Mouse (Mus musculus) left cerebral cortex, postnatal 36 days (tissue): ENCODE data around the gene Myl7. TPM values are rescaled to one million over a fixed set of nuclear protein-coding genes. Genes with fewer than 3 reads are reported as not detected.
A peak's percentile ranks its signal among the peaks of the same experiment; 100 is the strongest.
"Not testable (repeated sequence)": the region's sequence is repeated elsewhere in the genome, so short reads cannot be mapped to it uniquely, and the experiment has no call there.

Source experiments
- DNase-seq, 2 experiments: peaks; one replicate each; pipeline ENCODE4 v3.0.0; 2021 to 2022; ENCODE audit warnings: low spot score in 2 of 2, mixed read lengths in 1 of 2
- intact Hi-C: fragments of 180-260 bp; cut with DNase I; formaldehyde crosslinking; loops from one replicate; pipeline ENCODE4 v1.15.1; 2025
- total RNA-seq, 2 experiments: library from RNA; stranded (reverse); gene quantifications; 2 replicates each; pipeline ENCODE4 v1.2.3; 2021

The Myl7 gene
- not detected for total RNA-seq

DNA sequence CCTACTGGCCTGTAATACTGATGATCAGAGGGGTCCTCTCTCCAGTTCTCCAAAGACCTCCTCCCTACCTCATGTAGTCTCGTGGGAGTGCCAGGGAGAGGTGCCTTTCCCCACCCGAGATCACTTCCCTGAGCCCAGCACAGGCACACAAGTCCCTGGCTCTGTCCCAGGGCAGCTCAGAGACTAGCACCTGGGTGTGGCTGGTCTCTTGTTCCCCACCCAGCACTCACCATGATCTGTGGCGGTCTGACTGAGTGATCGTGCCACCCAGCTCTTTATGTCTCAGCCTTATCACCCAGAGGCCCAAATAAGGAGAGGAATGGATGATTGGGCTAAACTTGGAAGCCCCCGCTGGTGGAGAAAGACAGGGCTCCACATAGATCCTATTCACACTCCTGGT is at the start of gene Myl7:
Gene Myl7, minus strand, starts transcription at position 252 of the 400 bp plus-strand sequence.
- intact Hi-C loops: no loop called here
- DNase-seq: no peak

DNA sequence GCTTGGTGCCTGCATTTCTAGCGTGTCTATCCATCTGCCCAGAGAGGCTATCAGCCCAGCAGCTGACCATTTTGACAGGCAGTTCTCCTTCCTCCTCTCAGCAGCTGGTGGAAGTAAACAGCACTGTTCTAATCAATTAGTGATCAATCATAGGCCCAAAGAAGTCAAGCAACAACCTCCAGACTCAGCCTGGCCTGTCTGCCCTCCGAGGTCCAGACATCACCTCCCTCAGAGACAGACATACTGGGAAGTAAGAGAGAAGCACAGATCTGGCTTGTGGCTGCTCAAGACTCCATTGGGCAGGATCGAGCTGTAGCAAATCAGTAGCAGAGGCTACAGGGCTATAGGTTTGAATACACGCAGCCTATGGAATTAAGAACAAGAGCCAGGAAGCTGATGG is 49.2 kb upstream of the Myl7 start:
- intact Hi-C loops: no loop called here
- no peak for DNase-seq

DNA sequence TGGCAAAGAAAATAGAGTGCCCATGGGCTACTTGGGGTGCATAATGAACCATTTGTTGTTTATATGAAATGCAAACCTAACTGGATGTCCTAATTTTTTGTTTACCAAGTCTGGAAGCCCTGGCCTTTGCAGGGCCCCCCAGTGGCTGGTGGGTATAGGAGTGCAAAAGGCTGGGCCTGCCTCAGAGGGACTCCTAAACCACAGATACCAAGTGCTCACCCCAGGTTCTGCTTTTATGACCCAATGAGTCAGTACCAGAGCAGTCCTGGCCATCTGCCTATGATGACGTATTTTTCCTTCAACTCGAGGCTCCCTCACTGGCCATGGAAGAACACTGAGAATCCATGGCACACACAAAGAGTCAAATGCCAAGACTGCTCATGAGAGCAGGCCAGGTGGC is 46.5 kb upstream of the Myl7 start:
- no peak for DNase-seq
- intact Hi-C loops: no loop called here

DNA sequence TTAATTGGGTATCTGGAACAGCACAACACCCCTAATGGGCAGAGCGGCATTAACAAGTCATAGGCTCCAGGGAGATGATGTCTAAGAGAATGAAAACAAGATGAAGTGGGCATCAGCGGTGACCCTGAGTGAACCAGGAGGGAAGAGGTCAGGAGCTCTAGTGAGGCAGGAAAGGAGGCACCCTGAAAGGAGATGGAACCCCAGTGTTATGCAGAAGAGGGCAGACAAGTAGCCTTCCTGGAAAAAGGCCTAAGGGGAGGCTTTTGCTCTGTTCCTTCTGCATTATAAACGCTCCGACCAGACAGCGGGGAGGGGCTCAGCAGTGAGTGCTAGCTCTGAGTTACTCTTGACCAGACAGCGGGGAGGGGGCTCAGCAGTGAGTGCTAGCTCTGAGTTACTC is 44.4 kb upstream of the Myl7 start:
- no peak for DNase-seq
- intact Hi-C loops: no loop called here

DNA sequence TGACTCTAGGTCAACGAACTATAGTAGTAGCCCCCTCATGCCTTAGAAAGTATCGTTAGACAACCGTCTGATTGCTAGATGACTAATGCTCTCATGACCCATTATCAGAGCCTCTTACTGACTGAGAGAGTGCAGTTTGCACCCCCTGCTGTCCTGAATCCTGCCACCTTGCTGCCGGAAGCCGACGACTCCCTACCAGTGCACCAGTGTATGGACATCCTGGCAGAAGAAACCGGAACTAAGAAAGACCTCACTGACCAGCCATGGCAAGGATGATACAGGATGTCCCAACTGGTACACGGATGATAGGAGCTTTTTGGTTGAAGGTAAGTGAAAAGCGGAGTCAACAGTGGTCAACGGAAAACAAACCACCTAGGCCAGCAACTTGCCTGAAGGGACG is 35.9 kb upstream of the Myl7 start:
- DNase-seq, intact Hi-C loops: not testable (repeated sequence)

DNA sequence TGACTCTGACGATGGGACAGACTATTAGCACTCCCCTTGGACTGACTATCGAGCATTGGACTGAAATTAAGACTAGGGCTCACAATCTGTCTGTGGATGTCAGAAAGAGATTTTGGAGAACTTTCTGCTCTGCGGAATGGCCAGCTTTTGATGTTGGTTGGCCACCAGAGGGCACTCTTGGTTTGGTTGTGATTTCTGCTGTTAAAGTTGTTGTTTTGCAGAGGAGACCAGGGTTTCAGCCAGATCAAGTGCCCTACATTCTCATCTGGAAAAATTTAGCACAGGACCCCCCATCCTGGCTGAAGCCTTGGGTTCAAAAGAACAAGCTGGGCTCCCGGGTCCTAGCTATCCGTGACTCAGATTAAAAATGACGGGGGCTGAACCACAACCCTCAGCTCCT is 33.4 kb upstream of the Myl7 start:
- intact Hi-C loops, DNase-seq: not testable (repeated sequence)

DNA sequence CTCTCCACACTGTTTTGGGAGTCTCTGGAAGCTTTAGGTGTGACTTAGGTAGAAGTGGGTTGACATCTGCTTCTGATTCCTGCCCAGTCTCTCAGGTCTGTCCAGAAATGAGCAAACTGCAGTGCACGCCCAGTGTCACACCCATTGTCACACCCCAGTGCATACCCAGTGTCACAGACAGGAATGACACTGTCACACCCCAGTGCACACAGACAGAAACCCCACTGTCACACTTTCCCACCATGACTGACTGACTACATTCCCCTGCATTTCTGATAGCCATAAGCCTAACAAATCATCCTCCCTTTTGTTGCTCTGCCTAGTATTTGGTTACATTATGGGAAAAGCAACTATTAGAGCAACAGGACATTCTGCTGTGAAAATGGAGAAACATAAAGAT is 32.0 kb upstream of the Myl7 start:
- DNase-seq: no peak
- intact Hi-C loops: no loop called here

DNA sequence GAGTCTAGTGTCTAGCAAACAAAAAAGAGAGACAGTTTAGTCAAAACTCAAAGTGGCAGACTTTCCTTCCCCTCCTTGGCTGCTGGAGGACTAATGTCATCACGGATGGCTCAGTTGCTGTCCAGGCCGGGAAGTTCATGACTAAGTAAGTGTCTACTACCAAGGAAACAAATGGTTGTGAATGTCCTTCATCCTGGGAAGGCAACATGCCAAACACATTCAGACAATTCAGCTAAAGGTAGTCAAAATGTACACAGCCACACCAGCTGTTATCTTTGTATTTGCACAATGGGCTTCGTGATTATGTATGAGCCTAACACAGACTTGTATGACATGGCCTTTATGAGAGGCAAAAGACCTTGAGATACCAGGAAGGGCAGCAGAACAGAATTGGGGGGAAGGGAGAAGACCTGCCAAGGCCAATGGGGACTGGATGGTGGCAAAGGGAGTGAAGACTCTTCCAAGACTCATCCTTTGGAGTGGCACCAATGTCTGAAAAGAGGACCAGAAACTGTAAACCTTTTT is 28.2 kb upstream of the Myl7 start:
- DNase-seq: no peak
- intact Hi-C loops: no loop called here

DNA sequence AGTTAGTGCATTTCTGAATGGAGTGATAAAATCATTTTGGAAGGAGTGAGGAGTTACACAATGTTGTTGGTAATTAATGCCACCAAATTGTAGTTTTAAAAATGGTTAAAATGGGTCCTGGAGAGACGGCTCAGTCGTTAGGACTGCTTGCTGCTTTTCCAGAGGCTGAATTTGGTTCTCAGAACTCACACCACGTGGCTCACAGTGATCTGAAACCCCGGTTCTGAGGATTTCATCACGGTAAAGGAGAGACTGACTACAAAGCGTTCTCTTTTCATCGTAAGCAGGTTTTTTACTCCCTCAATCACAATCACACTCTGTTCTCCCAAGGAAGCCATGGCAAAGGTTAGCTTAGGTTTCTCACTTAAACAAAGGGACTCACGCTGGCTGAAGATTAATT is 26.1 kb upstream of the Myl7 start:
- intact Hi-C loops: no loop called here
- no peak for DNase-seq

DNA sequence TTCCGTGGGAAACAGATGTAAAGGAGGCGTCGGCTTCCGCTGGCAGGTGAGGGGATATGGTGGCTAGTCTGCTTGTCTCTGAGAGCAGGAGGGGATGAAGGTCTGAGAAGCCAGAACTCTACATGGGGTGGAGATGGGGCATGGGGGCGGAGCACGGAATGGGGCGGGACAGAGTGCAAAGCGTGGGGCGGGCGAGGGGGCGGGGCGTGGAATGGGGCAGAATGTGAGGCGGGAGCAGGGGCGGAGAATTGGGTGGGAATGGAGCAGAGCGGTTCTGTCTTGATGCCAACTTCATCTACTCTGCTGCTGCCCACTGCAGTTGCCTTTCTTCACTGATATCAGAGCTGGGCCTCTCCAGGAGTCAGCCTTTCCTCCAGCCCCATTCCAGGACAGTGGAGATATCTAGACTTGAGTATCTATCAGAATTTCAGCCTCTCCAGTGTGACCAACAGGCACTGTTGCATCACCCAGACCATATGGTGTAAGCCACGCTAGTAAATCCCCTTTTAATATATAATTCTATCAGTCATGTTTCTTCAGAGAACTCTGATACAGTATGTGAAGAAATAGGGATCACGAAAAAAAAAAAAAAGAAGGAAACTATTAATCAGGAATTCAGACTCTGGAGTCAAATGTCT is 21.9 kb upstream of the Myl7 start:
- intact Hi-C loops: no loop called here
- no peak for DNase-seq

DNA sequence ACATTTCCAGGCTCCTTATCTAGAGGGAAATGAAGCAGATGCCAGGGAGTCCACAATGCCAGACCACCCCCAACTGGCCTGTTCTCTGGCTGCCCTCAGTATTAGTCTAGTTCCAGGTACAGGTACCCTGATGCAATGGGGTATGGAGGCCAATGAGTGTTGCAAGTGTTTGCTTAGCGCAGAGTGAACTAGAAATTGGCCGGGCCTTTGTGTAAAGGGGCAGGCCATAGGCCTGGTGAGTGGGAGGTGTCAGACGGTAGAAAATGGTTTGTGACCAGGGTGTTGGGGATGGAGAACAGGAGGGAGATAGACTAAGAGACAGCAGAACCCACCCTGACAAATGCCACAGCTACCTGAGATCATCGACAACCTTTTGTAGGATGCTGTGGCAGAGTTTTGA is 21.0 kb upstream of the Myl7 start:
- no peak for DNase-seq
- intact Hi-C loops: no loop called here

DNA sequence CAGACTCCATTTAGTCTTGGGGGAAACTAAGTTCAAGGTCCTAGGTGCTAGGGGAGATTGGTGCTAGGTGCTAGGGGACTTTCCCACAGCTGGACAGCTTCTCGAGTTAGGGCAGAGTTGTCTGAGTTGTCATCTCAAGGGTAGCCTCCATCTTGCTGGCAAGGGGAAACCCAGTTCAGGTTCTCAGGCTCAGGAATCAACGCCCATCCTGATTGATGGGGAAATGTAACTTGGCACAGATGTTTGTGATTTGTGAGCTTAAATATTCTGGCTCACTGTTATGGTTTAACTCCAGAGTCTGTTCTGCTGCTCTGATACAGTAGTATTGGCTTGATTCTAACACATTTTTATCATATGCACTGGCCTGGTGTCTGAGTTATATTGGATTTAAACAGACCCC is 19.5 kb upstream of the Myl7 start:
- no peak for DNase-seq
- intact Hi-C loops: no loop called here

DNA sequence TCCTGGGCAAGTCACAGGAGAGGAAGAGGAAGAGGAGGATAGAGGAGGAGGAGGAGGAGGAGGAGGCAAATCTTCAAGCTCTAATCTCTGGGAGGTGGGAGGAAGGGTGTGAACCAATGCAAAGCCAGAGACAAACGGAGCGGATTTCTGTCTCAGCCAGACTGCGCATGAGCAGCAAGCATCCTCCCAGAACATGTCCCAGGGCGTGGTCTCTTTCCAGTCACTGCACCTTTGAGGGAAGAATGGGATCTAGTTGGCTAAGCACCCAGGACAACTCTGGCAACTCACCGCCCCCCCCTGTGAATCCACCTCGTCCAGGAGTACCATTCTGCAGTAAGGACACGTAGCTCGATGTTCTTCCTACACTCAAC is 17.6 kb upstream of the Myl7 start:
- intact Hi-C loops: no loop called here
- peak in 1 of 2 experiments; percentile 46 for DNase-seq

DNA sequence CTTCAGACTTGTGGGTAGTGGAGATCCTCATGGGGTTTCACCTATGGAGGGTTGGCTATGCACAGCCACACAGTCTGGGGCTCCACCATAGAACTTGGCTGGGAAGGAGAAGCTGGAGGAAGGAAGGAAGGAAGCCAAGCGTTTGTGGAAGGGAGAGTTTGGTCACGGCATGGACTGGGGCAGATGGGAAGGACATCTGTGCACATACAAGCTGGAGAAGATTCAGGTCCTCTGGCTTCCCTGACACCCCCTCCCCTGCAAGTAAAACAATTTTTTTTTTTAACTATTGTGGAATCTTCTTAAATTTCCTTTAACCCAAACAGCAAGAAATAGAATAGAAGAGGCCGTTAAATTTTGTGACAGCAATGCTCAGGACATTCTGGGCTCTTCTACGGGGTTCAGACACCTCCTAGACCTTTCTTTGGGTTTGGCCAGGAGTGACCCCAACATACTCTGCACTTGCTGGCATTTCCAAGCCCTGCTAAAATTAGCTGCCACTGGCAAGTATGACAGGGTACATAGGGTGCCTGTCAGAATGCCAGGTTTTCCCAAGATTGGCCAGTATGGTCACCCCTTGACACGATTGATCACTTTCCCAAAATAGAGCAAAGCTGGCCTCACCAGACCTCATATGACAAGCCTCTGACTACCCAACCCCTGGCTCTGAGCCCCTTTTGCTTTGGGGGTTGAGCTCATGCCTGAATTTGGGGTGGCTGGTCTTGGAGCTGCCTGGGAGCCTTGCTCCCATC is 17.0 kb upstream of the Myl7 start:
- intact Hi-C loops: no loop called here
- DNase-seq: peak; percentile 41 to 53

DNA sequence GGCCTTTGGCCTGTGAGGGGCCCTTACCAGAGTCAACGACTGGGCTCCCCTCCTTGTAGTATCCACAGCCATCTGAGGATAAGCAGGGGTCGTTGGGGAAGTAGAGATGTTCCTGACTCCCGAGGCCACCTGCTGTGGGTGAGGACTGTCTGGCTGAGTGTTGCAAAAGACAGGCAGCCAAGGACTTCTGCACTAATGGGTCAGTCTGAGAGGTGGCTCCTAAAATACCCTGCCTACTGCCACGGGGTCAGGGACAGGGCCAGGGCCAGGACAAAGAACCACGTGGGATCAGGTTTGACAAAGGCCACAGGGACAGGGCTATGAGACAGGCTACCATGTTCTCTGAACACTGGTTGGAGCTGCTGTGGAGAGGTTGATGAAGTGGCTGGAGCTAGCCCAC is 16.4 kb upstream of the Myl7 start:
- DNase-seq: no peak
- intact Hi-C loops: no loop called here

DNA sequence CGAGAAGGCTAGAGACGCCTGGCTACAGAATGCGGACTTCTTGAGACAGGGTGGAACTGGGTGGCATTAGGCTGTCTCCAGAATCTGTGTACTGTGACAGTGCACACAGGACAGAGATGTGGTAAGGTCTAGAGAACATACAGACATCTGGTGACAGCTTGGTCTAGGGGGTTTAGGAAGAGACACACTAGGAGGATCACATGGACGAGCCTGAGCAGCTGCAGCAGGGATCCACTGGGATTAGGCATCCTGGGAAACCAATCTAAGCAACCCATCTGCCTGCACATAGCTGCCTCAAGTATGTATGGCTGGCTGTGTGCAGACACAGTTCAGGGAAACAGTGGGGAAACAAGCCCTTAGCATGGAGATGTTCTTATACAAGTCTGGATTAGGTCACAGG is 15.4 kb upstream of the Myl7 start:
- DNase-seq: no peak
- intact Hi-C loops: no loop called here

DNA sequence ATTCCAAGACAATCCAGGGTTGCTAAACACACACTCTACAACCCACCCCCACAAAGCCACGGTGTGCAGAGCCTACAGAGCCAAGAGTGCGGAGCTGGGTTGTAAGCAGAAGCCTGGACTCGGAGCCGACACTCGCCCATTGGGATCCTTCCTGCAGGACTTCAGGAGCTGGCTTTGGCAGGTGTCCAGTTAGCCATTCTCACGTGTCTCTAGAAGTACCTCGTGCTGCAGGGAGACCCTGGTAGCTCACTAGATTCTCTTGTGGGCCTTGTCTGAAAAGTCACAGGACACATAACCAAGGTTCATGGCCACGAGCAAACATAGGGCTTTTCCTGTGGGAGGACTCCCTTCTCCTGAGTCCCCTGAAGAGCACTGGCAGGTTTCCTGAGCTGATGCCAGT is 14.7 kb upstream of the Myl7 start:
- intact Hi-C loops: no loop called here
- no peak for DNase-seq

DNA sequence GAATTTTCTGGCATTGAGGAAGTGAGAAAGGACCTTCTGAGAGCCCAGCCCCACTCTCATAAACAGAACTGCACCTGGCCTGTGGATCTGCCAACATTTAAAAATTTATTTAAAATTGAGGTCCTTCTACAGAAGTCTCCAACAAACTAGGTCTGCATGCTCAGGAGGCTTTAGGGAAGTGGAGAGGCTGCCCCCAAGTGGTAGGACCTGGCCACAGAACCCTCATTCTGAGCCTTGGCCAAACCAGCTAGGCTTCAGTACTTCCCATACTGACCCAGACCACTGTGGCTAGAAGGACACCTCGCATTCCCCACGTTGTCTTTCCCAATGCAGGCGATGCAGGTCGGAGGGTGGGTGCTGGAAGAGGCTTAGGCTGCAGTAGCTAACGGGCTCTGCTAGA is 14.1 kb upstream of the Myl7 start:
- DNase-seq: peak; percentile 59 to 74
- intact Hi-C loops: no loop called here

DNA sequence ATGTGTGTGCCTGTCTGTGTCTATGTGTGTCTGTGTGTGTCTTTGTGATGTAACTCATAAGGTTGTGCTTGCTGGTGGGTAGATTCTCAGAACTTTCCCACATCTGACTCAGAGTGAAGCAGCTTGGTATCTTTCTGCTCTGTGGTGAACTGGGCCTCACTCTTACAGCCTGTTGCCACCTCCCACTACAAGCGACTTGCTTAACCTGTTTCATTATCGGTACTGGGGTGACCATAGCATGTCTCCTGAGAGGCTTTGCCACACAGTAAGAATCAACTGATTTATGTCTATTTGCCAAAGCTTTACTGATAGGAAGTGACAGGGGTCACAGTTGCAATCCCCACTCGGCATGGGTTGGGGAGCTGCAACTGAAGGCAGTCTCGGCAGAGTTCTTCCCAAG is 10.1 kb upstream of the Myl7 start:
- DNase-seq: no peak
- intact Hi-C loops: no loop called here

DNA sequence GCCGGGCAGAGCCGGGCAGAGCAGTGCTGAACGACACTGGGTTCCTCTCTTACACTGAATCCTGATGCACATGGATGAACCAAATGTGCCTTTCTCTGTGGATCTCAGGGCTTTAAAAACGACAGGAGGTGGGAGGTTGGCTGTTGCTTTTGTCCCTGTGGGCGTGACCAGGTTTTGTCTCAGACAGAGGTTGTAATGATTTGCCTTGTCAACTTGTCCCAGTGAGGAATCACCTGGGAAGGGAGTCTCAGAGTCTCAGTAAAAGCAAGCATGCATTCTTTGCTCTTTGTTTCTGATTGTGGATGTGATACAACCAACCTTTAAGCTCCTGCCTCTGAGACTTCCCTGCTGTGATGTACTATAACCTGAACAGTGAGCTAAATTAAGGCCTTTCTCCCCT is 8.5 kb upstream of the Myl7 start:
- no peak for DNase-seq
- intact Hi-C loops: no loop called here

DNA sequence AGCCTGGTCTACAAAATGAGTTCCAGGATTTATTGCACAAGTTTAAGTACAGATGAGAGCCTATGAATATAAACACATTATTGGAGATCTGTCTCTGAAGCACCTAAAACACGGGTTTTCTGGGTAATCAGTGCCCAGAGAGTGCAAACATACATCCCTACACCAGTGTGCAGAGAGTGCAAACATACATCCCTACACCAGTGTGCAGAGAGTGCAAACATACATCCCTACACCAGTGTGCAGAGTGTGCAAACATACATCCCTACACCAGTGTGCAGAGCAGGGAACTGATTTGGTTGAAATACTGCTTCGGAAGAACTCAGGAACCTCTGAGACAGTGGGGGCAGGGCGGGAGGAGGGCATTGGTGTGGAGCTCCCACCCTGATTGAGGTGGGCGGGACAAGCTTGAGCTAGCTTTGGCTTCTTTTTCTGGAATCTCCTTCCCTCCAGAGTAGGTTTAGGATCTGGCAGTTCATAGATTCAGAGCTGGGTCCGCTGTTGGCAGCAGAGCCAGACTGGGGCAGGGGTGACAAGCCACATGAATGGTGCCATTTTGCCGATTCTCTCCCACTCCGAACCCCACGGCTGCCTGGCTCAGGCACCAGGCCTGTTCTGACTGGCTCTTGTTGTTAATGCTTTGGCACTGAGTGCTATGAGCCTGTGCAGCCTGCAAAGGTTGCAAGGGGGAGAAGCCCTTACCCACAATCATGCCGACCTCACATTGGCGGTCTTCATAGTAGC is 7.4 kb upstream of the Myl7 start:
- DNase-seq: no peak
- intact Hi-C loops: no loop called here
